Mouse (Mus musculus) embryonic facial prominence, embryonic 15.5 days (tissue): ENCODE results near the gene 2810006K23Rik. TPM values are rescaled to one million over a fixed set of nuclear protein-coding genes. Genes with fewer than 3 reads are reported as not detected.

Experiments used
- polyA plus RNA-seq: library from polyadenylated mRNA; unstranded; fragments of >200 nt; fragmentation: Nextera tagmentation; extraction: Ambion mirVana; gene quantifications from 2 replicates; pipeline ENCODE4 v1.2.1, GENCODE M21; 2015

Gene 2810006K23Rik
- polyA plus RNA-seq, 1 experiment from 2014 or later = 17.8 TPM

Other genes with a start within 250 kb of the 2810006K23Rik start
- 2.4 and 2.9 TPM in 2 replicates for gene Abcb9, start 232.3 kb upstream of the 2810006K23Rik start, polyA plus RNA-seq
- gene Ogfod2, start 215.8 kb upstream of the 2810006K23Rik start, polyA plus RNA-seq = 21.8 and 25.7 TPM in 2 replicates
- gene Arl6ip4, start 212.0 kb upstream of the 2810006K23Rik start, polyA plus RNA-seq = 96.2 and 103 TPM in 2 replicates
- 5.0 and 5.9 TPM in 2 replicates for gene Pitpnm2, start 78.3 kb upstream of the 2810006K23Rik start, polyA plus RNA-seq
- gene Mphosph9, start 117 bp upstream of the 2810006K23Rik start, polyA plus RNA-seq = 6.8 and 9.6 TPM in 2 replicates
- gene Cdk2ap1, start 35.0 kb downstream of the 2810006K23Rik start, polyA plus RNA-seq = 48.7 and 66.6 TPM in 2 replicates
- 75.9 and 76.7 TPM in 2 replicates for gene Sbno1, start 97.9 kb downstream of the 2810006K23Rik start, polyA plus RNA-seq
- 71.2 and 72.0 TPM in 2 replicates for gene Kmt5a, start 111.8 kb downstream of the 2810006K23Rik start, polyA plus RNA-seq
- gene Rilpl2, start 150.3 kb downstream of the 2810006K23Rik start, polyA plus RNA-seq = 38.0 and 40.2 TPM in 2 replicates
- 26.3 and 26.5 TPM in 2 replicates for gene Snrnp35, start 155.0 kb downstream of the 2810006K23Rik start, polyA plus RNA-seq
- 23.2 and 25.1 TPM in 2 replicates for gene Rilpl1, start 203.3 kb downstream of the 2810006K23Rik start, polyA plus RNA-seq
- gene Tmed2, start 212.6 kb downstream of the 2810006K23Rik start, polyA plus RNA-seq = 566 and 571 TPM in 2 replicates
- 14.9 and 17.7 TPM in 2 replicates for gene Ddx55, start 224.8 kb downstream of the 2810006K23Rik start, polyA plus RNA-seq